Mouse (Mus musculus) CH12.LX (cell line): ENCODE measurements around the gene Prl7c1.
"Not testable (repeated sequence)": the region's sequence is repeated elsewhere in the genome, so short reads cannot be mapped to it uniquely, and the experiment has no call there.

ENCODE experiments used
- ELF1 ChIP-seq: IDR thresholded peaks from 2 replicates; pipeline ENCODE4 v1.6.1; 2014; ENCODE audit warnings: low read depth, mild to moderate bottlenecking, inconsistent platforms, low read length, improper control_type of control experiment
- MXI1 ChIP-seq: IDR thresholded peaks from 2 replicates; pipeline ENCODE4 v1.6.1; 2011; ENCODE audit warnings: mild to moderate bottlenecking, low read depth, low read length, improper control_type of control experiment
- MYC ChIP-seq: IDR thresholded peaks from 2 replicates; pipeline ENCODE4 v1.6.1; 2011; ENCODE audit warnings: low read depth, mild to moderate bottlenecking, improper control_type of control experiment, low read length
- POLR2A ChIP-seq: IDR thresholded peaks from 2 replicates; pipeline ENCODE4 v1.6.1; 2011; ENCODE audit warnings: low read depth, mild to moderate bottlenecking, improper control_type of control experiment, low read length

- TF ChIP-seq ELF1, MYC, MXI1, POLR2A: not testable (repeated sequence)
Measured at GRCm38 (mm10) chr13:27730286-27730959, 50.2 kb downstream of the Prl7c1 start.
